Mouse (Mus musculus) bone marrow macrophage, adult 2 months (primary cell): ENCODE results near the gene Arl4c.

Source experiments
- CTCF ChIP-seq: IDR thresholded peaks from 2 replicates; pipeline ENCODE4 v1.5.1; 2012; ENCODE audit warnings: low read depth, mild to moderate bottlenecking, low read length, moderate library complexity
- POLR2A ChIP-seq: IDR thresholded peaks from 2 replicates; pipeline ENCODE4 v1.6.1; 2012; ENCODE audit warnings: mild to moderate bottlenecking, low read depth, low read length, borderline replicate concordance

GRCm38 (mm10) chr1:88661209-88661608 is 40.8 kb downstream of the Arl4c start:
- TF ChIP-seq CTCF (no peak), POLR2A (no peak)
